Mouse (Mus musculus) kidney, embryonic 16.5 days (tissue): ENCODE data around the gene Zbtb45. TPM values are rescaled to one million over a fixed set of nuclear protein-coding genes. Genes with fewer than 3 reads are reported as not detected.

Source experiments
- ATAC-seq: fragments of 200-750 bp; cut with Nextera tagmentation; 2 replicates; pipeline ENCODE4 v1.8.0; 2017; ENCODE audit warnings: moderate TSS enrichment; ENCODE audit not compliant: low FRiP score, low TSS enrichment
- H3K27ac ChIP-seq: fragments of 300-500 bp; sonication (generic); 2 replicates; pipeline ENCODE4 v1.5.1; 2014; ENCODE audit warnings: low read length
- H3K27me3 ChIP-seq: fragments of 300-500 bp; sonication (generic); 2 replicates; pipeline ENCODE4 v1.6.1; 2014; ENCODE audit warnings: low read length, control low read depth, mixed read lengths; ENCODE audit not compliant: insufficient read depth
- H3K36me3 ChIP-seq: fragments of 300-500 bp; sonication (generic); 2 replicates; pipeline ENCODE4 v1.6.1; 2014; ENCODE audit warnings: low read length, control low read depth, mixed read lengths; ENCODE audit not compliant: insufficient read depth
- H3K4me1 ChIP-seq: fragments of 300-500 bp; sonication (generic); 2 replicates; pipeline ENCODE4 v1.6.1; 2014; ENCODE audit warnings: low read length, control low read depth, mixed read lengths; ENCODE audit not compliant: insufficient read depth
- H3K4me2 ChIP-seq: fragments of 300-500 bp; sonication (generic); replicated peaks from 2 replicates; pipeline ENCODE4 v1.6.1; 2014; ENCODE audit warnings: low read depth, low read length
- H3K4me3 ChIP-seq: fragments of 300-500 bp; sonication (generic); 2 replicates; pipeline ENCODE4 v1.5.1; 2014; ENCODE audit warnings: mild to moderate bottlenecking, low read length
- H3K9ac ChIP-seq: fragments of 300-500 bp; sonication (generic); replicated peaks from 2 replicates; pipeline ENCODE4 v1.6.1; 2014; ENCODE audit warnings: low read length
- H3K9me3 ChIP-seq: fragments of 300-500 bp; sonication (generic); 2 replicates; pipeline ENCODE4 v1.6.1; 2016; ENCODE audit warnings: low read length, control low read depth
- WGBS: fragments of 180-500 bp; shearing (Covaris S2); extraction: QIAGEN DNeasy Blood & Tissue Kit; methylation state at CpG from one replicate; pipeline ENCODE4 v1.1.7; 2014; 5-methylcytosine and 5-hydroxymethylcytosine counted together
- polyA plus RNA-seq: library from polyadenylated mRNA; unstranded; fragments of >200 nt; fragmentation: Nextera tagmentation; extraction: Ambion mirVana; gene quantifications from 2 replicates; pipeline ENCODE4 v1.2.1, GENCODE M21; 2015

Zbtb45 gene
- polyA plus RNA-seq, 1 experiment from 2014 or later, result 28.3 TPM

- H3K9me3 ChIP-seq, result no peaks in the 10 kb centered on the region
- no peak overlapping the region for H3K4me2 ChIP-seq
- H3K36me3 ChIP-seq, result no peaks in the 10 kb centered on the region
- H3K4me1 ChIP-seq, result no peaks in the 10 kb centered on the region
- H3K27ac ChIP-seq, result no peak overlapping the region
- WGBS, result 83% methylated on average over 1 of the region's 1 CpGs
- no peak overlapping the region for H3K4me3 ChIP-seq
- no peak overlapping the region for H3K9ac ChIP-seq
- ATAC-seq, result no peak
- no peaks in the 10 kb centered on the region for H3K27me3 ChIP-seq
These were observed 24.1 kb downstream of the Zbtb45 start for GRCm38 (mm10) chr7:12985724-12986123.

GRCm38 (mm10) chr7:12980291-12980690 lies 29.5 kb downstream of the Zbtb45 start:
- WGBS, result 77% methylated on average over 7 of the region's 7 CpGs
- H3K36me3 ChIP-seq, result no peaks in the 10 kb centered on the region
- H3K27me3 ChIP-seq, result no peaks in the 10 kb centered on the region
- no peaks in the 10 kb centered on the region for H3K9me3 ChIP-seq
- ATAC-seq, result no peak
- no peak overlapping the region for H3K4me2 ChIP-seq
- no peak overlapping the region for H3K4me3 ChIP-seq
- H3K9ac ChIP-seq, result no peak overlapping the region
- H3K4me1 ChIP-seq, result peaks cover 15% of the 10 kb centered on the region
- H3K27ac ChIP-seq, result no peak overlapping the region

- ATAC-seq, result no peak
- WGBS, result 52% methylated on average over 6 of the region's 6 CpGs
- peaks cover 15% of the 10 kb centered on the region for H3K4me1 ChIP-seq
These were observed 30.1 kb downstream of the Zbtb45 start for GRCm38 (mm10) chr7:12979776-12980175.

GRCm38 (mm10) chr7:12978931-12979722 lies 30.7 kb downstream of the Zbtb45 start:
- Histone ChIP-seq H3K4me1 (peaks cover 15% of the 10 kb centered on the region), H3K9me3 (no peaks in the 10 kb centered on the region), H3K27me3 (no peaks in the 10 kb centered on the region), H3K4me2 (peak overlapping the region; percentile 78), H3K9ac (peak overlapping the region; percentile 78), H3K36me3 (no peaks in the 10 kb centered on the region), H3K4me3 (peak overlapping the region; percentile 74), H3K27ac (peak overlapping the region; percentile 90; the same call in 1 of the 2 replicates)
- no peak for ATAC-seq
- 75% methylated on average over 18 of the region's 18 CpGs for WGBS

More at GRCm38 (mm10) chr7:12979776-12980175, 30.1 kb downstream of the Zbtb45 start:
- H3K9me3 ChIP-seq, result no peaks in the 10 kb centered on the region
- H3K27me3 ChIP-seq, result no peaks in the 10 kb centered on the region
- H3K27ac ChIP-seq, result no peak overlapping the region
- no peaks in the 10 kb centered on the region for H3K36me3 ChIP-seq
- no peak overlapping the region for H3K9ac ChIP-seq
- no peak overlapping the region for H3K4me3 ChIP-seq
- no peak overlapping the region for H3K4me2 ChIP-seq

GRCm38 (mm10) chr7:12977682-12978389 lies 32.0 kb downstream of the Zbtb45 start, which contains the start of gene Zfp446:
Gene Zfp446 (plus strand): TSS chr7:12977848.
- under 1% methylated on average over 49 of the region's 49 CpGs for WGBS

GRCm38 (mm10) chr7:12970906-12971305 lies 38.9 kb downstream of the Zbtb45 start:
- no peak for ATAC-seq

More at GRCm38 (mm10) chr7:12977682-12978389, 32.0 kb downstream of the Zbtb45 start, which contains the start of gene Zfp446:
- H3K36me3 ChIP-seq, result no peaks in the 10 kb centered on the region
- no peaks in the 10 kb centered on the region for H3K9me3 ChIP-seq
- H3K9ac ChIP-seq, result peak within 1 kb of the TSS; percentile 83
- peak within 1 kb of the TSS; percentile 74 for H3K4me3 ChIP-seq
- ATAC-seq, result peak; percentile 98
- H3K27ac ChIP-seq, result peak within 1 kb of the TSS; percentile 96
- no peaks in the 10 kb centered on the region for H3K27me3 ChIP-seq
- H3K4me2 ChIP-seq, result peak within 1 kb of the TSS; percentile 78
- peaks cover 15% of the 10 kb centered on the region for H3K4me1 ChIP-seq

GRCm38 (mm10) chr7:12966104-12966845 lies 43.6 kb downstream of the Zbtb45 start:
- under 1% methylated on average over 29 of the region's 29 CpGs for WGBS
- peak overlapping the region; percentile 88 for H3K4me2 ChIP-seq
- peak; percentile 65 for ATAC-seq
- H3K9me3 ChIP-seq, result no peaks in the 10 kb centered on the region
- peak overlapping the region; percentile 88 for H3K27ac ChIP-seq
- H3K4me1 ChIP-seq, result peaks cover 15% of the 10 kb centered on the region
- no peaks in the 10 kb centered on the region for H3K27me3 ChIP-seq
- H3K36me3 ChIP-seq, result peaks cover 22% of the 10 kb centered on the region
- peak overlapping the region; percentile 92 for H3K4me3 ChIP-seq
- peak overlapping the region; percentile 95 for H3K9ac ChIP-seq

More at GRCm38 (mm10) chr7:12970906-12971305, 38.9 kb downstream of the Zbtb45 start:
- WGBS, result 95% methylated on average over 25 of the region's 25 CpGs
- peaks cover 34% of the 10 kb centered on the region for H3K36me3 ChIP-seq
- no peaks in the 10 kb centered on the region for H3K9me3 ChIP-seq
- peaks cover 8% of the 10 kb centered on the region for H3K4me1 ChIP-seq
- no peaks in the 10 kb centered on the region for H3K27me3 ChIP-seq
- H3K4me2 ChIP-seq, result no peak overlapping the region
- H3K4me3 ChIP-seq, result no peak overlapping the region
- no peak overlapping the region for H3K9ac ChIP-seq
- H3K27ac ChIP-seq, result no peak overlapping the region

GRCm38 (mm10) chr7:12965678-12966091 lies 44.1 kb downstream of the Zbtb45 start, which contains the start of gene Zfp324:
Gene Zfp324 (plus strand): TSS chr7:12965838.
- ATAC-seq, result peak; percentile 94
- Histone ChIP-seq H3K4me1 (peaks cover 15% of the 10 kb centered on the region), H3K4me3 (peak within 1 kb of the TSS; percentile 92), H3K27me3 (no peaks in the 10 kb centered on the region), H3K9me3 (no peaks in the 10 kb centered on the region), H3K4me2 (peak within 1 kb of the TSS; percentile 88), H3K36me3 (peaks cover 16% of the 10 kb centered on the region), H3K9ac (peak within 1 kb of the TSS; percentile 95), H3K27ac (peak within 1 kb of the TSS; percentile 88)
- under 1% methylated on average over 23 of the region's 23 CpGs for WGBS

GRCm38 (mm10) chr7:12961511-12962141 lies 48.2 kb downstream of the Zbtb45 start:
- Histone ChIP-seq H3K9me3 (no peaks in the 10 kb centered on the region), H3K4me3 (peak overlapping the region; percentile 67), H3K4me1 (peaks cover 9% of the 10 kb centered on the region), H3K27me3 (no peaks in the 10 kb centered on the region), H3K4me2 (peak overlapping the region; percentile 74), H3K36me3 (no peaks in the 10 kb centered on the region), H3K9ac (peak overlapping the region; percentile 78), H3K27ac (peak overlapping the region; percentile 87)
- peak; percentile 62; the same call in 1 of the 2 replicates for ATAC-seq
- WGBS, result 3% methylated on average over 29 of the region's 29 CpGs
